Mouse (Mus musculus): ENCODE results near the gene B3galt5.

- peak; percentile 97 for TF ChIP-seq CTCF (IDR thresholded peaks at IDR 0.05; ENCODE audit: extremely low read depth, insufficient read depth, low read length)
- TF ChIP-seq POLR2A (IDR thresholded peaks at IDR 0.05; ENCODE audit: extremely low read depth, insufficient read depth, low read length): no peak
Measured at GRCm38 (mm10) chr16:96345117-96345516, 109.5 kb downstream of the B3galt5 start.
